ENCODE assay signal across 8 mouse cellular contexts in the genomic region with DNA sequence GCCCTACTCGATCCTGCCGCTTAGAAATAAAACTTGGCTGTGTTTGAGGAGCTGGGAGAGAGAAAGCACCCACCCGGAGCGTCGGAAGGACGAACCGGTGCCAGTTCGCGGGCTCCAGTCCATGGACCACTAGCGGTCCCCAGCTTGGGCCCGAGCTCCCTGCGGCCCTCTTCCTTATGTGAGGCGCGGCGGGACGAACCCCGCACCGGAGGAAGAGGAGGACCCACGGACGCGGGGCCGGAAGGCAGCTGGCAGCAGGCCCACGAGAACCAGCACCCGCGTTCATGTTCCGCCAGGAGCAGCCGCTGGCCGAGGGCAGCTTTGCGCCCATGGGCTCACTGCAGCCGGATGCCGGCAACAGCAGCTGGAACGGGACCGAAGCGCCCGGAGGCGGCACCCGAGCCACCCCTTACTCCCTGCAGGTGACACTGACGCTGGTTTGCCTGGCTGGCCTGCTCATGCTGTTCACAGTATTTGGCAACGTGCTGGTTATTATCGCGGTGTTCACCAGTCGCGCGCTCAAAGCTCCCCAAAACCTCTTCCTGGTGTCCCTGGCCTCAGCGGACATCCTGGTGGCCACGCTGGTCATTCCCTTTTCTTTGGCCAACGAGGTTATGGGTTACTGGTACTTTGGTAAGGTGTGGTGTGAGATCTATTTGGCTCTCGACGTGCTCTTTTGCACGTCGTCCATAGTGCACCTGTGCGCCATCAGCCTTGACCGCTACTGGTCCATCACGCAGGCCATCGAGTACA. TPM values are rescaled to one million over a fixed set of nuclear protein-coding genes. Genes with fewer than 3 reads are reported as not detected.
DNase-seq lines count a peak whose midpoint lies in the region; ATAC-seq and TF ChIP-seq lines count a peak whose summit lies in the region.

No protein-coding gene starts in this region.

- H3K36me3 ChIP-seq in spleen, adult 2 months (ENCODE audit: control insufficient read depth, insufficient read depth, low read length), result no peaks in the 10 kb centered on the region
- H3K36me3 ChIP-seq in heart, embryonic 13.5 days, result no peaks in the 10 kb centered on the region
- H3K36me3 ChIP-seq in limb, embryonic 10.5 days, result no peaks in the 10 kb centered on the region
- no peaks in the 10 kb centered on the region for H3K36me3 ChIP-seq in neural tube, embryonic 11.5 days (ENCODE audit: control insufficient read depth, insufficient read depth, low read length)

- TF ChIP-seq POLR2A in spleen, adult 2 months (IDR thresholded peaks at IDR 0.05; ENCODE audit: low read depth, low read length), result no peak

- H3K9ac ChIP-seq in heart, embryonic 13.5 days, result peak overlapping the region; percentile 75
- H3K9ac ChIP-seq in neural tube, embryonic 11.5 days (ENCODE audit: low read length), result peak overlapping the region; percentile 47

- H3K4me3 ChIP-seq in spleen, adult 2 months (ENCODE audit: extremely low read depth, insufficient read depth, insufficient read length), result peak overlapping the region; percentile 1; the same call in 1 of the 2 replicates
- H3K4me3 ChIP-seq in heart, embryonic 13.5 days, result peak overlapping the region; percentile 58
- peak overlapping the region; percentile 63 for H3K4me3 ChIP-seq in limb, embryonic 10.5 days
- peak overlapping the region; percentile 54 for H3K4me3 ChIP-seq in neural tube, embryonic 11.5 days (ENCODE audit: low read depth, low read length)

- no peak for TF ChIP-seq CTCF in spleen, adult 2 months (IDR thresholded peaks at IDR 0.05; ENCODE audit: extremely low read depth, insufficient read depth, insufficient read length, insufficient replicate concordance)

- no peaks in the 10 kb centered on the region for H3K9me3 ChIP-seq in heart, embryonic 13.5 days
- H3K9me3 ChIP-seq in limb, embryonic 10.5 days (replicated peaks), result no peaks in the 10 kb centered on the region
- H3K9me3 ChIP-seq in neural tube, embryonic 11.5 days (ENCODE audit: control insufficient read depth, low read length), result no peaks in the 10 kb centered on the region

- WGBS in spleen, adult 2 months, result 5% methylated on average over 55 of the region's 55 CpGs
- 2% methylated on average over 55 of the region's 55 CpGs for WGBS in heart, embryonic 13.5 days
- WGBS in limb, embryonic 10.5 days, result 3% methylated on average over 55 of the region's 55 CpGs
- WGBS in neural tube, embryonic 11.5 days, result 2% methylated on average over 54 of the region's 55 CpGs

- no peak for ATAC-seq in cerebellum, adult (ENCODE audit: insufficient number of reproducible peaks, low FRiP score, low TSS enrichment)
- no peak for ATAC-seq in heart, embryonic 13.5 days (ENCODE audit: extremely low read depth, insufficient number of reproducible peaks, low FRiP score, low TSS enrichment)
- ATAC-seq in neural tube, embryonic 11.5 days (ENCODE audit: insufficient read depth, low FRiP score, low TSS enrichment), result no peak

- peaks cover 19% of the 10 kb centered on the region for H3K4me1 ChIP-seq in spleen, adult 2 months (ENCODE audit: control insufficient read depth, insufficient read depth, insufficient read length)
- H3K4me1 ChIP-seq in heart, embryonic 13.5 days, result peaks cover 42% of the 10 kb centered on the region
- H3K4me1 ChIP-seq in limb, embryonic 10.5 days, result peaks cover 38% of the 10 kb centered on the region
- H3K4me1 ChIP-seq in neural tube, embryonic 11.5 days (ENCODE audit: control insufficient read depth, insufficient read depth, low read length), result peaks cover 12% of the 10 kb centered on the region

- peak; percentile 9 for DNase-seq in cerebellum, adult 11-12 months
- DNase-seq in spleen, adult 2 months (ENCODE audit: low read depth in 1 of 2, low spot score in 2 of 2), result no peak
- DNase-seq in spleen, postnatal 14 days (ENCODE audit: low spot score in 2 of 2), result no peak
- DNase-seq in limb, embryonic 10.5 days (ENCODE audit: low spot score), result peak; percentile 56
- DNase-seq in neural tube, embryonic 11.5 days (ENCODE audit: low spot score), result peak; percentile 45
- no peak for DNase-seq in natural killer cell, adult 2 months (ENCODE audit: low spot score in 2 of 2)

- H3K27ac ChIP-seq in spleen, adult 2 months (ENCODE audit: insufficient read depth, low read length), result no peak overlapping the region
- no peak overlapping the region for H3K27ac ChIP-seq in heart, embryonic 13.5 days (replicated peaks)
- H3K27ac ChIP-seq in limb, embryonic 10.5 days, result no peak overlapping the region
- H3K27ac ChIP-seq in neural tube, embryonic 11.5 days (ENCODE audit: low read depth, low read length), result no peak overlapping the region

- H3K4me2 ChIP-seq in heart, embryonic 13.5 days, result peak overlapping the region; percentile 90
- H3K4me2 ChIP-seq in neural tube, embryonic 11.5 days (ENCODE audit: low read depth), result peak overlapping the region; percentile 100

- peaks cover 28% of the 10 kb centered on the region for H3K27me3 ChIP-seq in spleen, adult 2 months (ENCODE audit: control insufficient read depth, insufficient read depth, low read length)
- peaks cover 83% of the 10 kb centered on the region for H3K27me3 ChIP-seq in heart, embryonic 13.5 days (replicated peaks)
- peaks cover 78% of the 10 kb centered on the region for H3K27me3 ChIP-seq in limb, embryonic 10.5 days (ENCODE audit: low read depth, poor library complexity, severe bottlenecking)
- H3K27me3 ChIP-seq in neural tube, embryonic 11.5 days (ENCODE audit: control insufficient read depth, insufficient read depth, low read length), result peaks cover 34% of the 10 kb centered on the region

RNA-seq across cellular contexts. Expression of a gene that starts 2.2 kb away (rescaled TPM):
- 0.83 and 1.3 TPM in 2 replicates for polyA plus RNA-seq in spleen, adult 2 months (2012; rRNA removed)
- polyA plus RNA-seq in heart, embryonic 13.5 days (2015; fragmentation: Nextera tagmentation; extraction: Ambion mirVana), result not detected in 2 replicates
- not detected in 2 replicates for polyA plus RNA-seq in limb, embryonic 10.5 days (2016; fragmentation: Nextera tagmentation; extraction: Ambion mirVana)
- 1.3 and 1.5 TPM in 2 replicates for polyA plus RNA-seq in neural tube, embryonic 11.5 days (2014; fragmentation: Nextera tagmentation; extraction: Ambion mirVana)

Comparison
In these comparisons a context has a peak if more than half of its experiments do, and no peak if none do; other contexts are left out.
1. DNase-seq: peak in cerebellum, adult 11-12 months (single experiment), limb, embryonic 10.5 days (single experiment) and neural tube, embryonic 11.5 days (single experiment); none in spleen, adult 2 months (0 of 2), spleen, postnatal 14 days (0 of 2) and natural killer cell, adult 2 months (0 of 2).
2. H3K4me3 ChIP-seq: peak in every context shown above with its lines; median percentile 63 in limb, embryonic 10.5 days; 58 in heart, embryonic 13.5 days; 54 in neural tube, embryonic 11.5 days; 1 in spleen, adult 2 months.